Mouse (Mus musculus) R1 (cell line): Measurements from ENCODE around the gene Hk2.

Experiments
- DNase-seq: peaks from one replicate; pipeline ENCODE4 v3.0.0-alpha.2; 2018; ENCODE audit warnings: low read depth, low spot score

Gene Hk2

GRCm38 (mm10) chr6:82770286-82770685 lies 4.0 kb downstream of the Hk2 start:
- no peak for DNase-seq

DNA sequence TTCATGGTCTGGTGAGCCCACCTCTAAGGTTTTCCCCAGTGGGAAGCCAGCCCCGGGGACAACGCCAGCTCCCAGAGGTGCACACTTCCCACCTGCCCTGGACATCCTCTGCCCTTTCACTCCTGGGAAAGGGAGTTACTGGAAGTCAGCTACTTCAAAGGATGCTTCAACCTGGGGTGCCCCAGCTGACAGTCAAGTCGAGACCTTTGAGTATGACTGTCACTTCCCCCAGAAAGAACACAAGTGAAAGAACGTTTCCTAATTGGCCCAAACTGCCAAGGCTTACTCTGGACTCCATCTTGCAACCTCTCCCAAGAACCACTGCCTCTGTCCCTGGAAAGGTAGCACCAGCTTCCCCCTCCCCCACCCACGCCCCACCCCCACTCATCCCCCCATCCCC lies 4.5 kb downstream of the Hk2 start:
- no peak for DNase-seq

GRCm38 (mm10) chr6:82767734-82768586 lies 6.3 kb downstream of the Hk2 start:
- no peak for DNase-seq

DNA sequence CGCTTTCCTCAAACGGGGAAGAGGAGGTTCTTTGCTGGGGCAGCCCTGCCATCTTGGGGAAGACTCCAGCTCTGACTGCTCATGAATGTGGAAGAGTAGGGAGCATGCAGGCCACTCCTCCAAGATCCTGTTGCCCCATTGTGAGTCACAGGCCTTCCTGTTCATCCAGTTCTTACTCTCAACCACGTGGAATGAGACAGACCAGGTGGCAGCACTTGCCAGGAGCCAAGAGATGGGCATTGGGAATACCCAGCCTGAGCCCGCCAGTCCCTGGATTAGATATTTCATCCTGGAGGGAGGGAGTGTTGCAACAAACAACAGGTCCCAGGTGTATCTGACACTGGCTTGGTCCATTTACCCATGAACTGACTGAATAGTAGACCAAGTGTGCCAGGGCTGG lies 7.6 kb downstream of the Hk2 start:
- DNase-seq, result no peak

DNA sequence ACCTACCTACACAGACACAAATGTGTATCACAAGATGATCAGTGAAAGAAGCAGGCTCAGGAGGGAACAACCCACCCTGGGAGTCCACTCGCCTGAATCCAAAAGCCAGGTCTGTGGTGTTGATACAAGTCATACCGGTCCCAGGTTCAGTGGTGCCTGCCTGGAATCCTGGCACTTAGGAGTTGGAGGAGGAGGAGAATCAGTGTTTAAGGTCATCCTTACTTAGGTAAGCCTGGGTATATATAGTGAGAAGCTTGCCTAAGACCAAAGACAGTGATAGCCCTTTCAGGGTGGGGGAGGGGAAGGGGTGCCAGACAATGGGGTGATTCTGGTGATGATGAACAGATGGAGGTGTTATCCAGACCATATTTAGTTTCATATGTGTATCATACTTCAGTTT lies 9.0 kb downstream of the Hk2 start:
- no peak for DNase-seq

- DNase-seq, result peak; percentile 76
Measured at GRCm38 (mm10) chr6:82763871-82764503, 10.3 kb downstream of the Hk2 start.

GRCm38 (mm10) chr6:82762728-82763127 lies 11.5 kb downstream of the Hk2 start:
- no peak for DNase-seq

- DNase-seq, result peak; percentile 95
Measured at GRCm38 (mm10) chr6:82760749-82761357, 13.4 kb downstream of the Hk2 start.

DNA sequence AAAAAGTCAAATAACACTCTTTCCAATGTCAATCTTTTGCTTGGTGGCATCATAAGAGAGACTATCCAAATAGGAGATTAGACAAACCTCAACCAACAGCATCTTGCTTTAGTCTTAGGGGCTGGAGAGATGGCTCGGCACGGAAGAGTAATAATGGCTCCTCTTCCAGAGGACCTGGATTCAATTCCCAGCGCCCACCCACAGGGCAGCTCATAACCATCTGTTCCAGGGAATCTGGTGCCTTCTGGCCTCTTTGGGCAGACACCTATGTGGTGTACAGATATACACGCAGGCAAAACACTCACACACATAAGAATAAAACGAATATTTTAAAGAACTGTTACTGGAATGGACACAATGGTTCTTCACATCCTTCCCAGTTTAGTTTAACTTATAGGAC lies 15.0 kb downstream of the Hk2 start:
- DNase-seq, result no peak

DNA sequence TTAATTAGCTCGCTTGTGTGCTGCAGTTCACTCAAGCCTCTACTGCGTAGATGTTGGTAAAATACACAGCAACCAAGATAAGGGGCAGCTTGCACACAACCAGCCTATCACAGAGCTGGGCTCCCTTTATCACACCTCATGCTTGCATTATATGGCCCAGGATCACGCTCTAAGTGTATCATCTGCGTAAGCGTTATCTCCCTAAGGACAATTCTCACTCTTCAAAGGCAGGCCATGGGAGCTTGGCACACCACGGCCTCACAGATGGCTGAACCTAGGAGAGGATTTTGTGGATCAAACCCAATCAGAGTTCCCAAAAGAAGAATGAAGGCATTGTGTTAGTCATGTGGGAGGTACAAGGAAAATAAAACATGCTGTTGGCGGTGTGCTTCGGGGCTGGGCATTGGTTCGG lies 17.4 kb downstream of the Hk2 start:
- DNase-seq, result no peak

- DNase-seq, result no peak
Measured at GRCm38 (mm10) chr6:82756216-82756615, 18.0 kb downstream of the Hk2 start.

GRCm38 (mm10) chr6:82755338-82755737 lies 18.9 kb downstream of the Hk2 start:
- DNase-seq, result peak; percentile 83

DNA sequence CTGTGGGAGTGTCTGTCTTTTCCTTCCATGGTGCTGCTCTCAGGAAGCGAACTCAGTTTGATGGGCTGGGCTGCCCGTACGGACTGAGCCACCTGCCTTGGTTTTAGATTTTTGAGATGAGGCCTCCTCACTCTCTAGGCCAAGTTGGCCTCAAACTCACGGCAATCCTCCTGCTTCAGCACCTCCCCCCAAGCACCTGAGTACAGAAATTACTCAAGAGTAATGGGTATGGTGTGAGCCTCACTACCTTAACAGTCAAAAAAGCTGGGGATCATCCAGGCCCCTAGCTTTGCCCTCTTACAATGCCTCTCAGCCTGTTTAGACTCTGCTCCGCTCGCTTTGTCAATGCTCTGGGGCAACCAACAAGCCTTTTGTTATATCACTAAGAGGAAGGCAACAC lies 19.5 kb downstream of the Hk2 start:
- no peak for DNase-seq

DNA sequence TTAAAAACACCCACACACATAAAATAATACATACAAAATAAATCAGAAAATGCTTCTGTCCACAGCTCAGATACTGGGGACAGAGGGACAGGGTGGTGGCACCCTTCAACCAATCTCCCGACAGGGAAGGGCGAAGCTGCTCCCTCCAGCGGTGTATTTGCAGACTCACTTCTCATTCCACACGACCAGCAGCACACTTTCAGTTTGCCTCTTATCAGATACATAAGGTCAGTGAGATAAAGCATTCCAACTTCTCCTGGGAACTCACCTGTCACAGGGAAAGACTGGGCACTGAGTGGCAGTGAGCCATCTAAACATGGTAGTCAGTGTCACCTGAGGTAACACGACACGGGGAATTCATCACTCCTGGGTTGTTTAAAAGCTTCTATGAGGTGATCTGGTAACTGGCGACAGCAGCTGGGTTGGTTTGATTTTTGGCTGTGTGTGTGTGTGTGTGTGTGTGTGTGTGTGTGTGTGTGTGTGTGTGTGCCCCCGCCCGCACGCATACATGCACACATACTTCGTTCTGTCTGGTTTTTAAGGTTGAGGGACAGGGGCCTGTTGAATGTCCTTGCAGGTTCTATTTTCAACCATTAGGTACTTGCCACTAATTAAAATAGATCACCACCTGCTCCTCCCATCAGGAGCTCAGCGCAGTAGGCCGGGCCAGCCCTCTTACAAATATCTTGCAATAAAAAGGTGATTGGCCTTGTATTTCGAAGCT lies 20.5 kb downstream of the Hk2 start:
- no peak for DNase-seq

GRCm38 (mm10) chr6:82753061-82753460 lies 21.2 kb downstream of the Hk2 start:
- DNase-seq, result no peak

GRCm38 (mm10) chr6:82751791-82752190 lies 22.5 kb downstream of the Hk2 start:
- no peak for DNase-seq

DNA sequence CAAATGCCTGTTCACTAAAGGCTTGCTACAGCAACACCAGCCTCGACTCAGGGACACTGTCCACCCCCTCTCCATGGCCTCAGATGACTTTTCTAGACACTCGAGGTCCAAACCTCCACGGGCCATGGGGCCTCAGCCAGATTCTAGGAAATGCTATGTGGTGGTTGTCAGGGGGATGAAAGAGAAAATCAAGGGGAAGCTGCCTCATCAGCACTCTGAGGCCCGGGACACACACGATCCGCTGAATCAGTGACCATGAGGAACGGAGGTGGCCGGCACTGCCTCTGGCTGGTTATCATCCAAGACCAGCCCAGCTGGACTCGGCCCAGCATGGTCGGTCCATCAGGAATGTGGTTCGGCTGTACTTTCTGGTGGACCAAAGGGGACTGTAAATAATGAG lies 23.2 kb downstream of the Hk2 start:
- no peak for DNase-seq

- peak; percentile 59 for DNase-seq
Measured at GRCm38 (mm10) chr6:82750063-82750462, 24.2 kb downstream of the Hk2 start.

GRCm38 (mm10) chr6:82748106-82748672 lies 26.1 kb downstream of the Hk2 start:
- no peak for DNase-seq

DNA sequence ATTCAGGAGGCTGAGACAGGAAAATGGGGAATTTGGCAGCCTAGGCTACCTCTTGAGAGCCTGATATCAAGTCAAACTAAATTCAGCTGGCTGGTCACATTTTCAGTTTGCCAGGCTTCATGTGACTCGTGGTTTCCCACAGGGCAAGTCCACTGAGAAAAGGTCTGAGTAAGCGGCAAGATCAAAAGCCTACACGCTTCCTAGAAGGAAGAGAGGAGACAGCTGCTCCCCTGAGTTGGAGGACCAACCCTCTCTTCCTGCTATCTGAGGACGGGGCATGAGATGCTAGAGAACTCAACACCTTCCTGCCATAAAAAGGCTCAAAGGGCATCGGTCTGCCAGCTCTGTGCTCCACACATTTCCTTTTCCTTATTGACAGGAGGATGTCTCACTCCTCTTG lies 27.2 kb downstream of the Hk2 start:
- no peak for DNase-seq

DNA sequence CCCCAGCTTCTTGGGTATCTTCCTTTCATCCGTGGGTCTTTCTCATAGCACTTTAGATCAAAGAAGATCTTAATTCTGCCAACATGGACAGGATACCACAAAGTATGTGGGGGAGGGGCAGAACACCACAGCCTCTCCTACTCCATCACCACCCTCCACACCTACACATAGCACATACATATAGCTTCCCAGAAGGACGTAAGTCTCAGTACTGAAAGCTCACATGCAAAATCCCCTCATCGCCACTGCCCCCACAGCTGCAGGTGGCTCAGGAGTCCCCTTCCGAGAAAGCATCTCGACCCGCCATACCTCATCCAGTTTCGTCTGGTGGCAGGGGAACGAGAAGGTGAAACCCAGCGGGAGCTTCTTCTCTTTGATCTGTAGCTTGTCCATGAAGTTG lies 29.7 kb downstream of the Hk2 start:
- no peak for DNase-seq

GRCm38 (mm10) chr6:82741518-82741880 lies 32.8 kb downstream of the Hk2 start:
- no peak for DNase-seq
